Mouse (Mus musculus) hindbrain, embryonic 13.5 days (tissue): Measurements from ENCODE around the gene Sptbn1. TPM values are rescaled to one million over a fixed set of nuclear protein-coding genes. Genes with fewer than 3 reads are reported as not detected.

Experiments used
- ATAC-seq: fragments of 200-750 bp; cut with Nextera tagmentation; 2 replicates; pipeline ENCODE4 v1.8.0; 2017; ENCODE audit warnings: moderate TSS enrichment; ENCODE audit not compliant: low FRiP score
- H3K27ac ChIP-seq: fragments of 300-500 bp; sonication (generic); 2 replicates; pipeline ENCODE4 v1.5.1; 2015; ENCODE audit warnings: inconsistent platforms, mild to moderate bottlenecking, moderate library complexity
- H3K27me3 ChIP-seq: fragments of 300-500 bp; sonication (generic); 2 replicates; pipeline ENCODE4 v1.6.1; 2015; ENCODE audit warnings: mild to moderate bottlenecking, inconsistent platforms
- H3K36me3 ChIP-seq: fragments of 300-500 bp; sonication (generic); 2 replicates; pipeline ENCODE4 v1.6.1; 2015; ENCODE audit warnings: mild to moderate bottlenecking, inconsistent platforms
- H3K4me1 ChIP-seq: fragments of 300-500 bp; sonication (generic); replicated peaks from 2 replicates; pipeline ENCODE4 v1.6.1; 2015; ENCODE audit warnings: inconsistent platforms
- H3K4me2 ChIP-seq: fragments of 300-500 bp; sonication (generic); 2 replicates; pipeline ENCODE4 v1.6.1; 2015; ENCODE audit warnings: inconsistent platforms, mild to moderate bottlenecking, moderate library complexity
- H3K4me3 ChIP-seq: fragments of 300-500 bp; sonication (generic); 2 replicates; pipeline ENCODE4 v1.5.1; 2015; ENCODE audit warnings: mild to moderate bottlenecking, inconsistent platforms
- H3K9ac ChIP-seq: fragments of 300-500 bp; sonication (generic); 2 replicates; pipeline ENCODE4 v1.6.1; 2015; ENCODE audit warnings: mild to moderate bottlenecking, inconsistent platforms
- H3K9me3 ChIP-seq: fragments of 300-500 bp; sonication (generic); 2 replicates; pipeline ENCODE4 v1.6.1; 2016; ENCODE audit warnings: inconsistent platforms
- WGBS: fragments of 180-500 bp; shearing (Covaris S2); methylation state at CpG from one replicate; pipeline ENCODE4 v1.1.7; 2015; 5-methylcytosine and 5-hydroxymethylcytosine counted together
- polyA plus RNA-seq: library from polyadenylated mRNA; unstranded; fragments of >200 nt; fragmentation: Nextera tagmentation; extraction: Ambion mirVana; gene quantifications from 2 replicates; pipeline ENCODE4 v1.2.1, GENCODE M21; 2015

Sptbn1 gene
- polyA plus RNA-seq, 1 experiment from 2014 or later, result 156 TPM

DNA sequence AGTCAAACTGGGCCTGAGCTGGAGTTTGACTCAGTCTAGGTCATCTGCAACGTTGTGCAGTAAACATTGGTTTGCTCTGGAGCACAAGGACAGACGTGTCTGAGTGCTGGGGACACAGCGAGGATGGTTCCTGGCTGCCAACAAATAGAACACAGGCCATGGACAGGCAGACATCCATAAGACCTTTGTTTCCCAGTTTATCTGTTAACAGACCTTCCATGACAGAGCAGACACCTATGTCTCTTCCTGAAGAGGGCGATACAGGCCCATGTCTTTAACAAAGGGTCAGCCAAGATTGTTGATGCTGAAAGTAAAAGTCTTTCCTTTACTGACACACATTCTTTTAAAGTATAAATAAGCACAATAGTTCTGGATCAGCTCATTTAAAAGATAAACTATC is 176.1 kb downstream of the Sptbn1 start:
- no peak overlapping the region for H3K9ac ChIP-seq
- 57% methylated on average over 4 of the region's 4 CpGs for WGBS
- no peaks in the 10 kb centered on the region for H3K9me3 ChIP-seq
- H3K4me3 ChIP-seq, result no peak overlapping the region
- H3K4me2 ChIP-seq, result no peak overlapping the region
- peaks cover 11% of the 10 kb centered on the region; the same call in 1 of the 2 replicates for H3K36me3 ChIP-seq
- no peak for ATAC-seq
- no peaks in the 10 kb centered on the region for H3K4me1 ChIP-seq
- no peaks in the 10 kb centered on the region for H3K27me3 ChIP-seq
- no peak overlapping the region for H3K27ac ChIP-seq

DNA sequence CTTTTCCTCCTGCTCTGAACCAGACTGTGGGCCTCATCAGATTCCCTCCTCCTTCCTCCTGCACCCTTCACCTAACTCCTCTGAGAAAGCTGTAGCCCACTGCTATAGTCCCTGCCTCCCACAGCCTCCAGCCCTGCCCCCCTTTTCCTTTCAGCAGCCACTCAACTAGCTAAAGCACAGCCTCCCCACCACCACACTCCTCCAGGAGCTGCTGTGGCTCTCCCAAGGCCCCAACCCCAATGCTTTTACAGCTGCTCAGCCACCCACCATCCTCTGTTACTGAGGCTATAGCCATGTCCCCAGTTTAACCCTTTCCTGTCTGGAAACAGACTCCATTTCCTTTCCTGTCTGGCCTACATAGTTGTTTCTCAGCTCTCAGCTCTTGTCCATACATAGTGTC is 182.9 kb downstream of the Sptbn1 start:
- Histone ChIP-seq H3K27ac (no peak overlapping the region), H3K4me1 (no peaks in the 10 kb centered on the region), H3K36me3 (no peaks in the 10 kb centered on the region), H3K9me3 (no peaks in the 10 kb centered on the region), H3K4me3 (no peak overlapping the region), H3K9ac (no peak overlapping the region), H3K27me3 (no peaks in the 10 kb centered on the region), H3K4me2 (no peak overlapping the region)
- ATAC-seq, result no peak

DNA sequence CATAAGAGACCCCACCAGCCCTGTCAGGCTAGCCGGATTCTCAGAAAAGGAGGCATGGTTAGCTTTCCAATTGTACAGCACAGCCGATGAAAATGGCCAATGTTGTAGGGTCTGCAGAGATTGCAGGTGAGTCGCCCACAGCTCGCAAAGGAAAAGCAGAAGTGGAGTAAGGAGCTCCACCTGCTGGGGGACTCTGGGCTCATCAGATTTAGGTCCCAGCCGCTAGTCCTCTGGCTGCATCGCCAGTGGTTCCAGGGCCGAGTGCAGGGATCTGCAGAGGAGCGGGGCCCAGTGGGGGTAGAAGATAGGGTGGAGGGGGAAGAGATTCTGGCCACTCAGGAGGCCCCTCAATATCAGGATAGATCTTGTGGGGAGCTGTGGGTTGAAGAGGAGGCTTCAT is 210.7 kb downstream of the Sptbn1 start:
- Histone ChIP-seq H3K9ac (no peak overlapping the region), H3K4me2 (no peak overlapping the region), H3K4me3 (no peak overlapping the region), H3K27me3 (no peaks in the 10 kb centered on the region), H3K9me3 (no peaks in the 10 kb centered on the region), H3K4me1 (no peaks in the 10 kb centered on the region), H3K27ac (no peak overlapping the region), H3K36me3 (no peaks in the 10 kb centered on the region)
- no peak for ATAC-seq
- 63% methylated on average over 8 of the region's 8 CpGs for WGBS

Other genes starting within 250 kb of the Sptbn1 start
- gene Eml6, start 242.1 kb downstream of the Sptbn1 start, polyA plus RNA-seq, result 3.5 and 4.4 TPM in 2 replicates
- gene 4930505A04Rik, start 203.7 kb upstream of the Sptbn1 start, polyA plus RNA-seq, result 0.22 and 0.51 TPM in 2 replicates